Mouse (Mus musculus) frontal cortex, adult 2 months (tissue): ENCODE measurements at regions not wholly inside any gene's neighbourhood (a gene's known extent, or its start where the extent isn't known, plus 50 kb on each side); places are given as distances from the start of the nearest gene placed in this dataset.
"Not testable (repeated sequence)": the region's sequence is repeated elsewhere in the genome, so short reads cannot be mapped to it uniquely, and the experiment has no call there.

Source experiments
- DNase-seq, 2 experiments: peaks; one replicate each; pipeline ENCODE4 v3.0.0; 2022; ENCODE audit warnings: low spot score in 1 of 2; ENCODE audit errors: extremely low spot score in 1 of 2

DNA sequence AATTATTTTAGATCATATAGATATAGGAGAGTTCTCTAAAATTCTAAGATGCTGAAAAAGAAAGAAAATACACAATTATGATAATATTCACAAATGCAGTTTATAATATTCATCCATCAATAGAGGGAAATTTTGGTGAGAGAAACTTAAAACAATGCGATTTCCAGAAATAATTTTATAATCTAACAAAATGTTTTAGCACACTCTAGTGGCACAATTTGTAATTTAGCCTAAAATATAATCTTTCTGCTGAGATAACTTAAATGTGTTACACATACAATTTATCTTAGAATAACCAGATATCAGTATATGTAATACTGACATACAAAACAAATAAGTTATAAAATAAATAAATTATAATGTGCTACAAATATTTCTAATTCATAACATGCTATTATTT lies 159.5 kb upstream of the Klhl4 start:
- DNase-seq: no peak

DNA sequence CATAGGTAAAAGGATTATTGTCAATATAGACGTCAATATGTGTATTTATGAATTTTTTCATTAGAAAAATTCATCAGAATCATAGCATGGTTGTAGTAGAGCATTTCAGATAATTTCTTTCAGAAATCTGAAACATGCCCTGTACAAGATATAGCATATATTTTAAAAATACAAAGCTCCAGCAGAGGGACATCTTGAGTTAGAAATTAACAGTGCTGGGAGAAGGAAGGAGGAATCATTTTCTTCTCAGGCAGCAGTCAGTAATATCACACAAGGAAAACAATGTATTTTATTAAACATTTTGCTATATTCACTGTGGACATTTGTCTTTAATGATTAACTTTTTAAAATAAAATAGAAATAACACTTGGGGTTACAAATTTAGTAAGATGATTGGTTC lies 149.8 kb upstream of the Klhl4 start:
- peak in 1 of 2 experiments; percentile 27 for DNase-seq

DNA sequence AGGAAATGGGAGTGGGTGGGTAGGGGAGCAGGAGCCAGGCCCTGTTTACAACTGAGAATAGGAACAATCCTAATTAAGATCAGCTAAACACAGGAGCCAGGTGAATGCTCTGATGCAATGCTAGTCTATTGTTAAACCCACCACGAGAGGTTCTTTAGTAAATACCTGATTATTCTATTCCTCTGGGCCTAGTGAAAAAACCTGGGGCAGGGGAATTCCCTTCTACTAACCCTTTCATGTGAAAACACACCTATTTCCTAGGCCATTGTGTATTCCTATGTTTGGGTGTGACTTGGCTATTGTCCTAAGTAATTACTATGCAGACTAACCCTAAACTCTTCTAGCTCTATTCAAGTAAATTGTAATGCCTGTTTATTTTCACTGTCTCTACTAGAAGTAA lies 138.0 kb upstream of the Klhl4 start:
- DNase-seq: not testable (repeated sequence)

- no peak for DNase-seq
Measured at GRCm38 (mm10) chrX:114359240-114359639, 114.9 kb upstream of the Klhl4 start.
